Mouse (Mus musculus) kidney, embryonic 14.5 days (tissue): ENCODE data around the gene Tbxas1. TPM values are rescaled to one million over a fixed set of nuclear protein-coding genes. Genes with fewer than 3 reads are reported as not detected.

Source experiments
- ATAC-seq: fragments of 200-750 bp; cut with Nextera tagmentation; 2 replicates; pipeline ENCODE4 v1.8.0; 2017; ENCODE audit warnings: moderate number of reproducible peaks, mild to moderate bottlenecking, moderate TSS enrichment, moderate library complexity; ENCODE audit not compliant: low FRiP score, low TSS enrichment
- H3K27ac ChIP-seq: fragments of 300-500 bp; sonication (generic); 2 replicates; pipeline ENCODE4 v1.5.1; 2014; ENCODE audit warnings: low read depth, mild to moderate bottlenecking, low read length, moderate library complexity, mixed read lengths
- H3K27me3 ChIP-seq: fragments of 300-500 bp; sonication (generic); 2 replicates; pipeline ENCODE4 v1.6.1; 2014; ENCODE audit warnings: mild to moderate bottlenecking, low read length; ENCODE audit not compliant: control insufficient read depth, insufficient read depth
- H3K36me3 ChIP-seq: fragments of 300-500 bp; sonication (generic); 2 replicates; pipeline ENCODE4 v1.6.1; 2014; ENCODE audit warnings: low read length, mixed read lengths; ENCODE audit not compliant: control insufficient read depth, insufficient read depth
- H3K4me1 ChIP-seq: fragments of 300-500 bp; sonication (generic); 2 replicates; pipeline ENCODE4 v1.6.1; 2014; ENCODE audit warnings: low read length, mixed read lengths; ENCODE audit not compliant: control insufficient read depth, insufficient read depth
- H3K4me2 ChIP-seq: fragments of 300-500 bp; sonication (generic); replicated peaks from 2 replicates; pipeline ENCODE4 v1.6.1; 2014; ENCODE audit warnings: low read depth, mild to moderate bottlenecking, low read length
- H3K4me3 ChIP-seq: fragments of 300-500 bp; sonication (generic); 2 replicates; pipeline ENCODE4 v1.5.1; 2014; ENCODE audit warnings: mild to moderate bottlenecking, low read length
- H3K9ac ChIP-seq: fragments of 300-500 bp; sonication (generic); 2 replicates; pipeline ENCODE4 v1.6.1; 2014; ENCODE audit warnings: low read depth, mild to moderate bottlenecking, low read length, moderate library complexity
- H3K9me3 ChIP-seq: fragments of 300-500 bp; sonication (generic); 2 replicates; pipeline ENCODE4 v1.6.1; 2016; ENCODE audit warnings: low read length; ENCODE audit not compliant: control insufficient read depth
- WGBS: fragments of 180-500 bp; shearing (Covaris S2); extraction: QIAGEN DNeasy Blood & Tissue Kit; methylation state at CpG from one replicate; pipeline ENCODE4 v1.1.7; 2014; 5-methylcytosine and 5-hydroxymethylcytosine counted together
- polyA plus RNA-seq: library from polyadenylated mRNA; unstranded; fragments of >200 nt; fragmentation: Nextera tagmentation; extraction: Ambion mirVana; gene quantifications from 2 replicates; pipeline ENCODE4 v1.2.1, GENCODE M21; 2014

Gene Tbxas1
- polyA plus RNA-seq, 1 experiment from 2014 or later: 3.3 TPM

GRCm38 (mm10) chr6:38919135-38919740 is 44.0 kb downstream of the Tbxas1 start:
- WGBS: 62% methylated on average over 14 of the region's 14 CpGs
- H3K36me3 ChIP-seq: no peaks in the 10 kb centered on the region
- no peak overlapping the region for H3K4me3 ChIP-seq
- H3K4me1 ChIP-seq: peaks cover 8% of the 10 kb centered on the region; the same call in 1 of the 2 replicates
- ATAC-seq: peak; percentile 59; the same call in 1 of the 2 replicates
- no peak overlapping the region for H3K4me2 ChIP-seq
- no peaks in the 10 kb centered on the region for H3K27me3 ChIP-seq
- peak overlapping the region; percentile 86 for H3K27ac ChIP-seq
- H3K9ac ChIP-seq: no peak overlapping the region
- H3K9me3 ChIP-seq: no peaks in the 10 kb centered on the region

DNA sequence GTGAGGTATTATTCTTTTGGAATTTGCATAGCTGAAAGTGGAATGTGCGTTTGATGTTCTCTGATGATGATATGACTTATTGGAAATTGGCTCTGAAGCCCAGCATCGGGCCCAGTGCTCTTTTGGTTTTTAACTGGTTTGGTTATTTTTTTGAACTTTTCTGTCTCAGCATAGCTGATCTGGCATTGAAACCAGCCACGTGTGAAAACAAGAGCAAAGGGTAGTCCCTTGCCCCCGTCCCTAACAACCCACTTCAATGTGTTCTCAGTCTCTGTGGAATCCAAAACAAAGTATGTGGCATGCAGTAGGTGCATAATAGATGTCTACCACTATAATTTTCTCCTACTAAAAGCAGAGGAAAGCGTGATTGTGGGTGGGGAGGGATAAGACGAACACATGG is 44.9 kb downstream of the Tbxas1 start:
- Histone ChIP-seq H3K9me3 (no peaks in the 10 kb centered on the region), H3K27ac (peak overlapping the region; percentile 60; the same call in 1 of the 2 replicates), H3K27me3 (no peaks in the 10 kb centered on the region), H3K4me1 (peaks cover 8% of the 10 kb centered on the region; the same call in 1 of the 2 replicates), H3K36me3 (no peaks in the 10 kb centered on the region), H3K4me3 (no peak overlapping the region), H3K4me2 (no peak overlapping the region), H3K9ac (no peak overlapping the region)
- 72% methylated on average over 6 of the region's 6 CpGs for WGBS
- no peak for ATAC-seq

GRCm38 (mm10) chr6:38921095-38921809 is 46.0 kb downstream of the Tbxas1 start:
- WGBS: 66% methylated on average over 17 of the region's 17 CpGs
- H3K27ac ChIP-seq: peak overlapping the region; percentile 43; the same call in 1 of the 2 replicates
- no peak for ATAC-seq
- H3K4me2 ChIP-seq: no peak overlapping the region
- H3K9ac ChIP-seq: no peak overlapping the region
- no peak overlapping the region for H3K4me3 ChIP-seq
- no peaks in the 10 kb centered on the region for H3K9me3 ChIP-seq
- H3K27me3 ChIP-seq: no peaks in the 10 kb centered on the region
- H3K36me3 ChIP-seq: no peaks in the 10 kb centered on the region
- H3K4me1 ChIP-seq: peaks cover 8% of the 10 kb centered on the region; the same call in 1 of the 2 replicates

GRCm38 (mm10) chr6:38921810-38922116 is 46.6 kb downstream of the Tbxas1 start:
- no peak overlapping the region for H3K27ac ChIP-seq
- WGBS: 92% methylated on average over 8 of the region's 8 CpGs
- no peak for ATAC-seq

GRCm38 (mm10) chr6:38922517-38922916 is 47.3 kb downstream of the Tbxas1 start:
- H3K9ac ChIP-seq: no peak overlapping the region

More at GRCm38 (mm10) chr6:38921810-38922116, 46.6 kb downstream of the Tbxas1 start:
- no peak overlapping the region for H3K9ac ChIP-seq
- no peaks in the 10 kb centered on the region for H3K36me3 ChIP-seq
- H3K4me1 ChIP-seq: peaks cover 8% of the 10 kb centered on the region; the same call in 1 of the 2 replicates
- H3K27me3 ChIP-seq: no peaks in the 10 kb centered on the region
- H3K4me2 ChIP-seq: no peak overlapping the region
- no peak overlapping the region for H3K4me3 ChIP-seq
- H3K9me3 ChIP-seq: no peaks in the 10 kb centered on the region

DNA sequence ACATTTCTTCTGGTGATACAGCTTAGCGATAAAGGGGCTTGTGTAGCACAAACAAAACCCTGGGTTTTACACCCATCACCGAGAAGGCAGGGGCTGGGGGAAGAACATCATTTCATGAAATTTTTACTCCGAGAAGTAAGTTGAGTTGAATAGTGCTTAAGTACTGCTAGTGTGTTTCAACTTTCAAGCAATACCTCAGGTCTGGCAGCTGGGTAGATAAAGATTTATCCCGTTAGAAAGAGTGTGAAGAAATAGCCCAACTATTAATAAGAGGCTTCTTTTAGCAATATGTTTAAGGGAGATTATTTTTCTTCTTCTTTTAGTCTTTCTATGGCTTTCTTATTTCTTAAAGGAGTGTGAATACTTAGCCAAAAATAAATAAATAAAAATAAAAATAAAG is 48.2 kb downstream of the Tbxas1 start:
- Histone ChIP-seq H3K4me1 (peaks cover 3% of the 10 kb centered on the region; the same call in 1 of the 2 replicates), H3K27me3 (no peaks in the 10 kb centered on the region), H3K4me2 (no peak overlapping the region), H3K27ac (no peak overlapping the region), H3K9me3 (no peaks in the 10 kb centered on the region), H3K36me3 (no peaks in the 10 kb centered on the region), H3K9ac (no peak overlapping the region), H3K4me3 (no peak overlapping the region)
- no peak for ATAC-seq
- 95% methylated on average over 4 of the region's 4 CpGs for WGBS

More at GRCm38 (mm10) chr6:38922517-38922916, 47.3 kb downstream of the Tbxas1 start:
- Histone ChIP-seq H3K4me1 (peaks cover 6% of the 10 kb centered on the region; the same call in 1 of the 2 replicates), H3K4me2 (no peak overlapping the region), H3K27ac (no peak overlapping the region), H3K27me3 (no peaks in the 10 kb centered on the region), H3K36me3 (no peaks in the 10 kb centered on the region), H3K9me3 (no peaks in the 10 kb centered on the region), H3K4me3 (no peak overlapping the region)
- no peak for ATAC-seq
- 72% methylated on average over 2 of the region's 2 CpGs for WGBS

DNA sequence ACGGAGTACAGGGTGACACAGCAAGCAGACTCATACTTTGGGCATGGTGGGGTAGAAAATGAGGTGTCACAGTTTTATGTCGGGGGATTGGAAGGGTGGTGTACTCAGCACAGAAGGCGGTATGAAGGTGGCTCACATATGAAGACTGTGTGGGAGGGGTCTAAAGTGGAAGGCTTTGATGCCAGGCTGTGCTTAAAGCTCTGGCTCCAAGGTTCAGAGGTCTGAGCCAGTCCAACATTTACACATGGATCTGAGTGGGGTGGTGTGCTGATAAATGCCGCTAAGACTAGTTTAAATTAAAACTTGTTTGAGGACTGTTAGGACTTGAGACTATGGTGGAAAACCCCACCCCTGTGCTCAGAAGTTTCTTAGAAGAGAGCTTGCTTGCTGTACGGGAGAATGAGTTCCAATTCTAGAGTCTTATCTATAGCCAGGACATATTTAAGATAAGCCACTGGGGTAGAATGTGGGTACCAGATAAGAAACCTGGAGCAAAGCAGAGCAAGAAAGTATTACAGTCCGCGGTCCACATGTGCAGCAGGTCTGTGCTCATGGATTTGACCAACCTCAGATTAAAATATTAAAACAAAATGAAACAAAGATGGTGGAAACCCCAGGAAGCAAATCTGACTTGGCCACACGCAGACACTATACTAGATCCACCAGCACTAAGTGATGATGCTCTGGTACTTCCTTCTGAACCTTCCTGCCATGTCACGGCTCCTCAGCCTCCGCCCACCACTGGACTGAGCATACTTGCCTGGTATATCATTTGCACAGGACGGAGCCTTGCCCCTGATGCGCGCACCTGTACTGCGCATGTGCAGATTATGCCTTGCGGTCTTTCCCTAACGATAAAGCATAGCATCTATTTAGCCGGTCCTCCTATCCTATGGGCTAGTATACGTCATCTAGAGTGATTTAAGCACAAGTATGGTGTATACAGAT is 48.9 kb downstream of the Tbxas1 start:
- H3K27me3 ChIP-seq: no peaks in the 10 kb centered on the region
- H3K4me3 ChIP-seq: no peak overlapping the region
- no peak overlapping the region for H3K27ac ChIP-seq
- H3K9ac ChIP-seq: no peak overlapping the region
- no peaks in the 10 kb centered on the region for H3K4me1 ChIP-seq
- H3K9me3 ChIP-seq: no peaks in the 10 kb centered on the region
- no peak overlapping the region for H3K4me2 ChIP-seq
- WGBS: 90% methylated on average over 18 of the region's 18 CpGs
- ATAC-seq: no peak
- no peaks in the 10 kb centered on the region for H3K36me3 ChIP-seq

- H3K27ac ChIP-seq: no peak overlapping the region
- H3K4me1 ChIP-seq: no peaks in the 10 kb centered on the region
- peak overlapping the region; percentile 19; the same call in 1 of the 2 replicates for H3K4me2 ChIP-seq
- H3K36me3 ChIP-seq: no peaks in the 10 kb centered on the region
- WGBS: 61% methylated on average over 7 of the region's 7 CpGs
- H3K9ac ChIP-seq: no peak overlapping the region
- no peaks in the 10 kb centered on the region for H3K27me3 ChIP-seq
- no peaks in the 10 kb centered on the region for H3K9me3 ChIP-seq
- no peak for ATAC-seq
- no peak overlapping the region; the same call in 1 of the 2 replicates for H3K4me3 ChIP-seq
Observed at GRCm38 (mm10) chr6:38925719-38926118, 50.5 kb downstream of the Tbxas1 start.
